Mouse (Mus musculus): ENCODE results near the gene Syn3.

DNA sequence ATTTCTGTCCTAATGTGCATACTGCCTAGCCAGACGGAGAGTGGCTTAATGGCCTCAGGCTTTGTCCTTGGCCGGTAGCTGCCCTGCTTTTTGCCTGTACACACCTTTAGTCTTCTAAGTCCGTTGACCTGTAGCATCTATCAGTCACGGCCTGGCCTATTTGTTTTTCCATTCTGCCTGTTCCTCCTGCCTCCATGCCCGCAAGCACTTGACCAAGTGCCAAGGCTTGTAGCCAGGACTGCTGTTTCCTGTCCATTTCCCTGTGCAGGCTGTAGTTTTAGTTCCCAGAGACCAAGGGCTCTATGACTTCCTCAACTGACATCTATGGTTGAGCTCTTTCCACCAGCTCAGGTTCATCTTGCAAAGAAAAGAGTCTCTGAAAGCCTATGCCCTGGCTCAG, 79.8 kb downstream of the Syn3 start:
- no peak for TF ChIP-seq CTCF (IDR thresholded peaks at IDR 0.05; ENCODE audit: low read depth, low read length)
- no peak for TF ChIP-seq EP300 (IDR thresholded peaks at IDR 0.05; ENCODE audit: insufficient read depth, low read depth, low read length)
- TF ChIP-seq POLR2A (IDR thresholded peaks at IDR 0.05; ENCODE audit: insufficient read depth, low read length): no peak

All from ES-Bruce4 (cell line).